Mouse (Mus musculus) fibroblast of lung, adult 2 months (primary cell): ENCODE data around the gene Lin52.

ENCODE experiments used
- DNase-seq: peaks from one replicate; pipeline ENCODE4 v3.0.0-alpha.2; 2011; ENCODE audit warnings: low read depth

The Lin52 gene

GRCm38 (mm10) chr12:84450718-84451646, at the start of gene Lin52, which contains the start of gene Aldh6a1:
Gene Lin52, plus strand, starts transcription at chr12:84451422.
Gene Aldh6a1, minus strand, starts transcription at chr12:84451004.
- DNase-seq, result peak; percentile 100

- no peak for DNase-seq
Observed at GRCm38 (mm10) chr12:84402923-84403322, 48.3 kb upstream of the Lin52 start.

GRCm38 (mm10) chr12:84404541-84404940, 46.7 kb upstream of the Lin52 start:
- DNase-seq, result no peak

GRCm38 (mm10) chr12:84407259-84407658, 44.0 kb upstream of the Lin52 start:
- DNase-seq, result no peak

GRCm38 (mm10) chr12:84407874-84408818, 43.1 kb upstream of the Lin52 start:
- no peak for DNase-seq

- DNase-seq, result peak; percentile 44
Observed at GRCm38 (mm10) chr12:84408819-84409507, 42.3 kb upstream of the Lin52 start, which contains the start of the genes Entpd5 and Bbof1. Gene Entpd5, minus strand, starts transcription at chr12:84409029. Gene Bbof1, plus strand, starts transcription at chr12:84409071.

- peak; percentile 63 for DNase-seq
Observed at GRCm38 (mm10) chr12:84416834-84417604, 34.2 kb upstream of the Lin52 start, which contains the start of gene Rnf113a2. Gene Rnf113a2, plus strand, starts transcription at chr12:84417196.

GRCm38 (mm10) chr12:84417605-84417922, 33.7 kb upstream of the Lin52 start:
- DNase-seq, result no peak

GRCm38 (mm10) chr12:84423990-84424389, 27.2 kb upstream of the Lin52 start:
- no peak for DNase-seq

GRCm38 (mm10) chr12:84429825-84430224, 21.4 kb upstream of the Lin52 start:
- DNase-seq, result no peak

- no peak for DNase-seq
Observed at GRCm38 (mm10) chr12:84438697-84439096, 12.5 kb upstream of the Lin52 start.

- no peak for DNase-seq
Observed at GRCm38 (mm10) chr12:84442526-84442925, 8.7 kb upstream of the Lin52 start.

- DNase-seq, result no peak
Observed at GRCm38 (mm10) chr12:84447386-84447785, 3.8 kb upstream of the Lin52 start.

- no peak for DNase-seq
Observed at GRCm38 (mm10) chr12:84448181-84448580, 3.0 kb upstream of the Lin52 start.

GRCm38 (mm10) chr12:84449887-84450286, 1.3 kb upstream of the Lin52 start:
- DNase-seq, result no peak

GRCm38 (mm10) chr12:84450351-84450717, 888 bp upstream of the Lin52 start:
- peak; percentile 20 for DNase-seq

GRCm38 (mm10) chr12:84451801-84452200, 579 bp downstream of the Lin52 start:
- DNase-seq, result no peak

- no peak for DNase-seq
Observed at GRCm38 (mm10) chr12:84456911-84457310, 5.7 kb downstream of the Lin52 start.

- DNase-seq, result no peak
Observed at GRCm38 (mm10) chr12:84459845-84460244, 8.6 kb downstream of the Lin52 start.

- no peak for DNase-seq
Observed at GRCm38 (mm10) chr12:84461416-84461815, 10.2 kb downstream of the Lin52 start.

- no peak for DNase-seq
Observed at GRCm38 (mm10) chr12:84462856-84463255, 11.6 kb downstream of the Lin52 start.
